Mouse (Mus musculus) liver, embryonic 11.5 days (tissue): Measurements from ENCODE around the gene Peg12. TPM values are rescaled to one million over a fixed set of nuclear protein-coding genes. Genes with fewer than 3 reads are reported as not detected.

Experiments
- polyA plus RNA-seq: library from polyadenylated mRNA; unstranded; fragments of >200 nt; fragmentation: Nextera tagmentation; extraction: Ambion mirVana; gene quantifications from 2 replicates; pipeline ENCODE4 v1.2.1, GENCODE M21; 2014

Peg12 gene
- polyA plus RNA-seq, 1 experiment from 2014 or later = 13.0 TPM

Other genes with a start within 250 kb of the Peg12 start
- gene Ndn, start 117.9 kb downstream of the Peg12 start, polyA plus RNA-seq = 26.8 and 27.1 TPM in 2 replicates
- gene Magel2, start 87.5 kb downstream of the Peg12 start, polyA plus RNA-seq = 0.51 and 0.61 TPM in 2 replicates
- 1.9 and 2.0 TPM in 2 replicates for gene Mkrn3, start 44.4 kb downstream of the Peg12 start, polyA plus RNA-seq